Mouse (Mus musculus) frontal cortex, postnatal 14 days (tissue): ENCODE measurements around the gene Dmgdh.

Experiments
- DNase-seq, 2 experiments: peaks; one replicate each; pipeline ENCODE4 v3.0.0; 2022; ENCODE audit warnings: low spot score in 2 of 2

The Dmgdh gene

GRCm38 (mm10) chr13:93772279-93772636 is 98.0 kb downstream of the Dmgdh start:
- DNase-seq = no peak

- no peak for DNase-seq
These were observed 98.6 kb downstream of the Dmgdh start for GRCm38 (mm10) chr13:93772861-93773260.

DNA sequence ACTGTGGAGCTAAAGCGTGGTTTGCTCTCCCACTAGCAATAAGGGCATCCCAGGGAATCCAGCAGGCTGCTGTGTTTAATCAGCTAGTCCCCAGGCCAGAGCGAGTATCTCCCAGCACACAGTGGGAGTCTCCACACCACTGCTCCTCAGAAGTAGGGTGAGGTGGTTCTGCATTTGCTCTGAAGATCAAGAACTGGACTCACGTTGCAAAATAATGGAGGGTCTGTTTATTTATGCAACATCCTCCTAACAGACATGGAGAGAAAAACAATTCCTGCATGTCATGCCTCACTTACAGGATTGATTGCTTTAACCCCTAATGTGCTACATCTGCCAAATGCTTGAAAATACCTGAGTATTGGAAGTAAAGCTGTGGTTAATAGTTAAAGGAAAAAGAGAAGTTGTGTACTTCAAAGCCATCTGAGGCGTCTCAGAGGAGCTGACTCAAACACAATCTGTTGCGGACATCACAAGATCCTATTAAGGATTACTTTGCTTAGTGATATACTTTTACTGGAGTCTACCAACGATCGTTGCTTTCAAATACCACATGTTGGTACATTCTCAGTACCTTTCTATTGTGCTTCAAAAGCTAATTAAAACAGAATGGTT is 99.6 kb downstream of the Dmgdh start:
- DNase-seq = no peak

DNA sequence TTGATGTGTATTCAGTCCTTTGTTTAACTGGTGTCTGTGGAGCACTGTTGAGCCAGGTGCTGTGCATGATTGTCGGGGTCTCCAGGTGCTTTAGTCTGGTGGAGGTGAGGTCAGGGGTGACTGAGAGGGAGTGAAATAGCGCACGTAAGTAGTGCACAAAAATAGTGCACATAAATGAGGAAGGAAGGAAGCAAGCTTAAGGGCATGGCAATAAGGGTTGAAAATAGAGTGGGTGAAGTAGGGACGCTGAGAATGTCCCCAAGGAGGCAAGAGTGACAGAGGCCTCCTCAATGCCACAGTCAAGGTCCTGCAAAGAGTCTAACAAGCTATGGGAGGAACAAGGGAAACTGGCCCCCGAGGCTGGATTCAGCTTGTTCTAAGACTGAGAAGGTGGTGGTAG is 108.6 kb downstream of the Dmgdh start:
- DNase-seq = no peak

DNA sequence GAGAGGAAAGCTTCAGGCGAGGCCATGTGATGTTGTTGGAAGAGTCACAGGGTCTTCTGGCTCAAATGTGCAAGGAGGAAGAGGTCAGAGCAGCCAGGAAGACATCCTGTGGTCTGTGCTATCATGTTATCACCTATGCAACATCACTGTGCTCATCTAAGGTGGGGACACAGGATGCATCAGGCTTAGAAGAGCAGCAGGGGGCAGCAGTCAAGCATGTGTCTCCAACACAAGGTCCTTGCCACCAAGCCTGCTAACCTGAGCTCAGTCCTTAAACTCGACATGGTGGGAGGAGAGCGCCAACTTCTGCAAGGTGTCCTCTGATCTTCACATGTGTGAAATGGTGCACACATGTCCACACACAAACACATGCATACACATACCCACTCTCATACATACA is 111.1 kb downstream of the Dmgdh start:
- DNase-seq = no peak

DNA sequence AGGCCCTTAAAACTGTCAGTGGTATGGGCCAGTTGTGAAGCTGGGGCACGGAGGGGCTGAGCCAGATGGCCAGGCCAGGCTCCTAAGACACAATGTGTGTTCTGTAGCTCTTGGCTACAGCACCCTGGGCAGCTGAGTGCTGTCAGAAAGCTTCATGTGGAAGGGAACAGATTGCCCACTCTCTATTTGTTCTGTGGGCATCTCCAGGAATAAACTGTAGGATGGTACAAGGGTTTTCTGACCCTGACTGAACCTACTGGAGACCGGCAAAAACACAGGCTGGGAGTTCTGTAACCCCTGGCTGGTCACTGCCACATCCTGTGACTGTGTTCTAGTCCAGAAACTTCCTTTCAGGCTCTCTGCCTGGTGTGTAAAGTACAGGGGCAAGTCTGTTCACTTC is 111.8 kb downstream of the Dmgdh start:
- DNase-seq = no peak

- DNase-seq = no peak
These were observed 113.4 kb downstream of the Dmgdh start for GRCm38 (mm10) chr13:93787647-93788046.

- DNase-seq = no peak
These were observed 118.9 kb downstream of the Dmgdh start for GRCm38 (mm10) chr13:93792945-93793642.

DNA sequence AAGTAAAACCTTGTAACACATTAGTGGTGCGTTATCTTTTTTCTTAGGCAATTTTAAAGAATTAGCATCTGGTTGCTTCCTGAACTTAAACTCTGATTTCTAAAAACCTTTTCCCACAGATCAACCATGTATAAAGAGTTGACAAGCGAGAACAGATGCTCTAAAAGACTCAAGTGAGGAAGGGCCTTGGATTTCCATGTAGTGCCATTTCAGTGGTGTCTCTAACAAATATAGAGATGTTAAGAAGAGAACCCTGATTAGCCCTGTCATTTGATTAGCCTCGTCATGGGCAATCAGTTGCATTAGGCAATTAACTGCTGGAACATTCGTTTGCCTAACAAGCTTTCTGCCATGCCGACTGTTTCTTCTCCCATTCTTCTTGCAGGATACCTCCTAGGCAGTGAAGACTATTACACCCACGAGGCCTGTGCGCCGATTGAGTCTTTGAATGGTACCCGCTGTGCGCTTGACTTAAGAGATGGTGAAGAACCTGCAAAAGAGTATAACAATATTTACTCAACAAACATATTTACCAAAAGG is 119.5 kb downstream of the Dmgdh start:
- no peak for DNase-seq

- DNase-seq = no peak
These were observed 122.9 kb downstream of the Dmgdh start for GRCm38 (mm10) chr13:93797011-93797600.
